Mouse (Mus musculus) macrophage (primary cell): ENCODE results near the gene Xpnpep2. TPM values are rescaled to one million over a fixed set of nuclear protein-coding genes. Genes with fewer than 3 reads are reported as not detected.

Experiments used
- H3K27ac ChIP-seq: fragments of 350-480 bp; formaldehyde crosslinking; 2 replicates; pipeline ENCODE4 v1.9.0; 2021
- H3K36me3 ChIP-seq: fragments of 350-480 bp; formaldehyde crosslinking; 2 replicates; pipeline ENCODE4 v1.9.0; 2021; ENCODE audit errors: inconsistent target
- H3K4me3 ChIP-seq: fragments of 350-480 bp; formaldehyde crosslinking; 2 replicates; pipeline ENCODE4 v1.9.0; 2021; ENCODE audit errors: inconsistent target
- H3K79me2 ChIP-seq: fragments of 350-480 bp; formaldehyde crosslinking; 2 replicates; pipeline ENCODE4 v1.9.0; 2021; ENCODE audit errors: inconsistent target
- WGBS: methylation state at CpG from one replicate; pipeline ENCODE4 v1.1.7; 2026; ENCODE audit warnings: inconsistent platforms; ENCODE audit not compliant: missing documents; 5-methylcytosine and 5-hydroxymethylcytosine counted together
- polyA plus RNA-seq: library from polyadenylated mRNA; stranded (reverse); fragments of 250-400 nt; gene quantifications from 3 replicates; pipeline ENCODE4 v1.2.4, GENCODE M21; 2018; ENCODE audit warnings: inconsistent platforms

Xpnpep2 gene
- polyA plus RNA-seq, 1 experiment from 2014 or later, result not detected

- H3K27ac ChIP-seq, result no peak overlapping the region
- H3K36me3 ChIP-seq, result no peaks in the 10 kb centered on the region
- no peaks in the 10 kb centered on the region for H3K79me2 ChIP-seq
- WGBS, result 50% methylated on average over 1 of the region's 1 CpGs
- no peak overlapping the region for H3K4me3 ChIP-seq
Observed at GRCm38 (mm10) chrX:48099871-48100270, 8.7 kb upstream of the Xpnpep2 start.

GRCm38 (mm10) chrX:48103256-48103655 lies 5.3 kb upstream of the Xpnpep2 start:
- no peak overlapping the region for H3K27ac ChIP-seq
- 97% methylated on average over 3 of the region's 3 CpGs for WGBS
- no peaks in the 10 kb centered on the region for H3K79me2 ChIP-seq
- H3K36me3 ChIP-seq, result no peaks in the 10 kb centered on the region
- H3K4me3 ChIP-seq, result no peak overlapping the region

GRCm38 (mm10) chrX:48104736-48105441 lies 3.6 kb upstream of the Xpnpep2 start:
- H3K4me3 ChIP-seq, result no peak overlapping the region
- no peak overlapping the region for H3K27ac ChIP-seq
- H3K79me2 ChIP-seq, result no peaks in the 10 kb centered on the region
- 82% methylated on average over 4 of the region's 7 CpGs for WGBS
- no peaks in the 10 kb centered on the region for H3K36me3 ChIP-seq

GRCm38 (mm10) chrX:48106226-48106625 lies 2.3 kb upstream of the Xpnpep2 start:
- Histone ChIP-seq H3K4me3 (no peak overlapping the region), H3K27ac (no peak overlapping the region), H3K79me2 (no peaks in the 10 kb centered on the region), H3K36me3 (no peaks in the 10 kb centered on the region)
- WGBS, result 24% methylated on average over 3 of the region's 3 CpGs

GRCm38 (mm10) chrX:48109316-48109655 lies 761 bp downstream of the Xpnpep2 start:
- H3K79me2 ChIP-seq, result no peaks in the 10 kb centered on the region
- no peaks in the 10 kb centered on the region for H3K36me3 ChIP-seq
- WGBS, result 87% methylated on average over 3 of the region's 3 CpGs

DNA sequence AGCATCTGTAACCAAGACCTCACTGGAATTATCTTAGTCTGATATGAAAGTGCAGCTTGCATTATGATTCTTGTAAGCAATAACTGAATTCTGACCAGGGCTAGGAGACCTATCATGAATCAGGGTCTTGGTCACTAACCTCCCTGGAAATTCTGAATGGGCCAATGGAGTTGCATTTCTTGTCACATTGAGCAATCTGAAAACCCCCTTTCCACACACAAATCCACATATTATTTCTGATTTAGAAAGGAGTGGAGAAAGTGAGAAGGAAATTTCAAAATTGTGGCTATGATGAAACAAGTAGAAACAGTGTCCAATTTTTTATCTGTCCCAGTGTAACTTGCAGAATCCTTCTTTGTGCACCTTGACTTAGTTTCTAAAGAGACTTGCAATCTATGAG lies 10.8 kb downstream of the Xpnpep2 start:
- no peak overlapping the region for H3K4me3 ChIP-seq
- no peaks in the 10 kb centered on the region for H3K36me3 ChIP-seq
- no peaks in the 10 kb centered on the region for H3K79me2 ChIP-seq
- no peak overlapping the region for H3K27ac ChIP-seq

More at GRCm38 (mm10) chrX:48109316-48109655, 761 bp downstream of the Xpnpep2 start:
- Histone ChIP-seq H3K27ac (no peak overlapping the region), H3K4me3 (no peak overlapping the region)

- H3K27ac ChIP-seq, result no peak overlapping the region
- no peaks in the 10 kb centered on the region for H3K79me2 ChIP-seq
- WGBS, result 27% methylated on average over 15 of the region's 17 CpGs
- H3K4me3 ChIP-seq, result no peak overlapping the region
- H3K36me3 ChIP-seq, result no peaks in the 10 kb centered on the region
Observed at GRCm38 (mm10) chrX:48124132-48125071, 15.9 kb downstream of the Xpnpep2 start.

- H3K27ac ChIP-seq, result no peak overlapping the region
- no peaks in the 10 kb centered on the region for H3K79me2 ChIP-seq
Observed at GRCm38 (mm10) chrX:48126903-48127476, 18.5 kb downstream of the Xpnpep2 start.

DNA sequence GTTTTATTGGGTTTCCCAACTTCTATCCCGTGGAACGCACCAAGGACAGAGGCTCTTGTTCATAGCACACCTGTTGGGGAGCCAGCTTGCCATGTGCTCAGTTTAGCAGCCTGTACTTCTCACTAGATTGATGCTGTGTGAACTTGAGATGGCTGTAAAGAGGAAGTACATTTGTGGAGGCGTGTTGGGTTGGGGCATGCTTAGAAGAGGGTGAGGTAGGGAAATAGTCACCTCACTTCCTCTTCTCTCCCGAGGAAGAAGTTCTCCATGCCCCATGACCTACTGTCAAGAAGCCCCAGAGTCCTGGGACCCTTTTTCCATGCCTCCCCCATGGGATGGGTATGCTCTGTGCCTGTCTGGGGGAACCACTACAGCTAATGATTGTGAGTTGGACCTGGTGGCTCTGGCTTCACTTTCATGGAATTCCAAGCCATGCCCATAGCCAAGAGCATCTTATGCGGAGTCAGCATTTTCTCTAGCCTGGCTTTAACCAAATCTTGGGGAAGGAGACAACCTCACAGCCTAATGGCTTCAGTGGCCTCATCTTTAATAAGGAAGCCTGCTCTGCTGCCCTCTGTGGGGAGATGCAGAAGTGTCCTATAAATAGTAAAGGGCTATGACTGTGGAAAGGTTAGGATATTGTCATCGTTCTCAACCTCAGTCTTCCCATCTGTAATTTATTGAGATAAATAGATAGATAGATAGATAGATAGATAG lies 19.1 kb downstream of the Xpnpep2 start:
- WGBS, result 51% methylated on average over 4 of the region's 6 CpGs
- Histone ChIP-seq H3K27ac (no peak overlapping the region), H3K36me3 (no peaks in the 10 kb centered on the region), H3K79me2 (no peaks in the 10 kb centered on the region), H3K4me3 (no peak overlapping the region)

More at GRCm38 (mm10) chrX:48126903-48127476, 18.5 kb downstream of the Xpnpep2 start:
- Histone ChIP-seq H3K4me3 (no peak overlapping the region), H3K36me3 (no peaks in the 10 kb centered on the region)
- WGBS, result 77% methylated on average over 6 of the region's 6 CpGs

GRCm38 (mm10) chrX:48129167-48129566 lies 20.6 kb downstream of the Xpnpep2 start:
- H3K27ac ChIP-seq, result no peak overlapping the region
- H3K79me2 ChIP-seq, result no peaks in the 10 kb centered on the region
- 50% methylated on average over 1 of the region's 1 CpGs for WGBS
- H3K36me3 ChIP-seq, result no peaks in the 10 kb centered on the region
- H3K4me3 ChIP-seq, result no peak overlapping the region

- H3K4me3 ChIP-seq, result no peak overlapping the region
- WGBS, result 74% methylated on average over 4 of the region's 4 CpGs
- no peak overlapping the region for H3K27ac ChIP-seq
- H3K79me2 ChIP-seq, result no peaks in the 10 kb centered on the region
- no peaks in the 10 kb centered on the region for H3K36me3 ChIP-seq
Observed at GRCm38 (mm10) chrX:48136935-48137334, 28.4 kb downstream of the Xpnpep2 start.

- 83% methylated on average over 6 of the region's 6 CpGs for WGBS
- H3K36me3 ChIP-seq, result no peaks in the 10 kb centered on the region
- no peak overlapping the region for H3K4me3 ChIP-seq
- H3K27ac ChIP-seq, result peak overlapping the region; percentile 65; the same call in 1 of the 2 replicates
- no peaks in the 10 kb centered on the region for H3K79me2 ChIP-seq
Observed at GRCm38 (mm10) chrX:48138011-48138410, 29.5 kb downstream of the Xpnpep2 start.

GRCm38 (mm10) chrX:48138539-48139275 lies 30.2 kb downstream of the Xpnpep2 start:
- no peak overlapping the region; the same call in 1 of the 2 replicates for H3K4me3 ChIP-seq
- peak overlapping the region; percentile 65 for H3K27ac ChIP-seq
- no peaks in the 10 kb centered on the region for H3K79me2 ChIP-seq
- no peaks in the 10 kb centered on the region for H3K36me3 ChIP-seq
- WGBS, result 35% methylated on average over 6 of the region's 7 CpGs
